Mouse (Mus musculus) megakaryocyte, embryonic 14.5 days (primary cell): ENCODE measurements at regions not wholly inside any gene's neighbourhood (a gene's known extent, or its start where the extent isn't known, plus 50 kb on each side); places are given as distances from the start of the nearest gene placed in this dataset.

Source experiments
- FLI1 ChIP-seq: IDR thresholded peaks from 2 replicates; pipeline ENCODE4 v1.6.1; 2012; ENCODE audit warnings: low read length, inconsistent platforms, mixed read lengths
- GATA1 ChIP-seq: IDR thresholded peaks from 3 replicates; pipeline ENCODE4 v1.6.1; 2012; ENCODE audit warnings: mixed read lengths, low read length, inconsistent platforms, borderline replicate concordance

GRCm38 (mm10) chr6:94921741-94922140, 195.3 kb upstream of the Kbtbd8 start:
- TF ChIP-seq GATA1 = no peak
- TF ChIP-seq FLI1 = no peak
